Mouse (Mus musculus): ENCODE measurements around the gene BC017158. TPM values are rescaled to one million over a fixed set of nuclear protein-coding genes. Genes with fewer than 3 reads are reported as not detected.

Gene BC017158
- polyA plus RNA-seq, 1 experiment from 2014 or later, result 24.6 TPM

DNA sequence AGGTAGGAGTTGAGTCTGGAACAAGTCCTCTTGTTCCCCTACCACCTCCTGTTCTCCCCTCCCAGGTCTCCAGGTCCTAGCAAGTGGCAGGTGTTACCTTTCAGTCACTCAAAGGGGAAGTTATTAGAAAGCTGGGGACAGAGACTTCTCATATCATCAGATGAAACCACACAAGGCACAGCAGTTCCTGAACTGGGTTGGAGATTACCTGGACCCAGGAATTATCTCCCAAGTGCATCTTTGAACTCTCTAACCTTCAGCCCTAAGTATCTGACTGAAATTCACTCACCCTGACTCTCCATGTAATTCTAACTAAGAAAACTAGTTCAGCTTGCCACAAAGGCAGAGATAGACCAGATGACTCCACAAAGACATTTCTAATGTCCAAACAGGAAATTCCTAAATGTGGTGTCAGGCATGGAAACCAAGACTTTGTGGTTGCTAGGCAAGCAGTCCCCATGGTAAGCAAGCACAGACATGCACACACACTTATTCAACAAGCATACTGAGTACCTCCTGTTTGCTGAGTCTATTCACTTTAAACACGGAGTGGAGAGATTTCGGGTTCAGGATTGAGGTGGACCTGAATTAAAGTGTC, 22.3 kb upstream of the BC017158 start:
- DNase-seq (ENCODE audit: low spot score), result peak; percentile 8
- no peak overlapping the region for H3K4me3 ChIP-seq
- WGBS, result 81% methylated on average over 2 of the region's 2 CpGs
- no peaks in the 10 kb centered on the region for H3K27me3 ChIP-seq (replicated peaks; ENCODE audit: low read depth, poor library complexity, severe bottlenecking)
- no peaks in the 10 kb centered on the region for H3K36me3 ChIP-seq (replicated peaks)
- no peak overlapping the region for H3K27ac ChIP-seq (replicated peaks)
- peaks cover 38% of the 10 kb centered on the region for H3K4me1 ChIP-seq
- H3K9me3 ChIP-seq, result no peaks in the 10 kb centered on the region

- H3K4me3 ChIP-seq, result no peak overlapping the region
- no peak overlapping the region for H3K27ac ChIP-seq (replicated peaks)
- 89% methylated on average over 7 of the region's 7 CpGs for WGBS
- peaks cover 38% of the 10 kb centered on the region for H3K4me1 ChIP-seq
- peak; percentile 11 for DNase-seq (ENCODE audit: low spot score)
- no peaks in the 10 kb centered on the region for H3K36me3 ChIP-seq (replicated peaks)
- no peaks in the 10 kb centered on the region for H3K9me3 ChIP-seq
- H3K27me3 ChIP-seq (replicated peaks; ENCODE audit: low read depth, poor library complexity, severe bottlenecking), result no peaks in the 10 kb centered on the region
Measured at GRCm38 (mm10) chr7:128319140-128319539, 21.2 kb upstream of the BC017158 start.

DNA sequence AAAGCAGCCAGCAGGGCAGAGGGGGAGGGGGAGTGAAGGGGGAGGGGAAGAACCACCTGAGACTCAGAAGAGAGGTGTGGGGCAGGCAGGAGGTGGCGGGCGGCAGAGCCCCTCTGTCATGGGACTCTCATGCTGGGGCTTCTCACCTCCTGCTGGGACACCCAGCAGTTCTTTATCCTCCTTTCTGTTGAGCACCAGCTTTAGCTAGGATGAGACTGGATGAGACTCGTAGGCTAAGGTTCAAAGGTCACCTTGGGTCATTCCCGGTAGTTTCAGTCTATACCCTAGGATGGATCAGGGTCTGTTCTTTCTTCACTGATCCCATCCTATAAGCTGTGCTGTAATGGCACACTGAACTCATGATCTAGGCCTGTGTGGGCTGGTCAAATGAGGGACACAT, 19.0 kb upstream of the BC017158 start:
- Histone ChIP-seq H3K9me3 (no peaks in the 10 kb centered on the region), H3K27me3 (replicated peaks; ENCODE audit: low read depth, poor library complexity, severe bottlenecking) (no peaks in the 10 kb centered on the region), H3K36me3 (replicated peaks) (no peaks in the 10 kb centered on the region), H3K4me3 (no peak overlapping the region), H3K27ac (replicated peaks) (no peak overlapping the region), H3K4me1 (peaks cover 38% of the 10 kb centered on the region)
- DNase-seq (ENCODE audit: low spot score), result no peak
- 47% methylated on average over 4 of the region's 4 CpGs for WGBS

- no peak for DNase-seq (ENCODE audit: low spot score)
- Histone ChIP-seq H3K9me3 (no peaks in the 10 kb centered on the region), H3K4me1 (peaks cover 36% of the 10 kb centered on the region), H3K36me3 (replicated peaks) (no peaks in the 10 kb centered on the region), H3K27ac (replicated peaks) (no peak overlapping the region), H3K27me3 (replicated peaks; ENCODE audit: low read depth, poor library complexity, severe bottlenecking) (no peaks in the 10 kb centered on the region), H3K4me3 (no peak overlapping the region)
- WGBS, result 81% methylated on average over 7 of the region's 7 CpGs
Measured at GRCm38 (mm10) chr7:128314491-128314890, 16.5 kb upstream of the BC017158 start.

DNA sequence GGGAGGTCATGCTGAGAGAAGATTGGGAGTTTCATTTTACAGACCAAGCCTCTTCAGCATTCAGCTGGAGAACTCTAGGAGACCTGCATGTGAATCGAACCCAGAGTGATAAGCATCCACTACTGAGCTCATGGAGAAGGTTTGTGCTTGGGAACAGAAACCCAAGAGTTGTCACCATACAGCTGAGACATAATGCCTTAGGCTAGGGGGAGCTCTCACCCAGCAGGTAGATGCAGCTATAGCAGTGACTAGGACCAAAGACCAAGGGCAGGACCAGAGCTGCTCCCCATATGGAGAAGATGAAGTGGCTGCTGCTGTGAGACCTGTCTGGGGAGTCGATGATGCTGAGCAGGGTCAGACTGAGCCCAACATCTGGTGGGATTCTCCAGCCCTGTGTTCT, 15.6 kb upstream of the BC017158 start:
- no peak for DNase-seq (ENCODE audit: low spot score)
- WGBS, result 90% methylated on average over 2 of the region's 2 CpGs
- Histone ChIP-seq H3K27ac (replicated peaks) (no peak overlapping the region), H3K36me3 (replicated peaks) (no peaks in the 10 kb centered on the region), H3K27me3 (replicated peaks; ENCODE audit: low read depth, poor library complexity, severe bottlenecking) (no peaks in the 10 kb centered on the region), H3K4me3 (no peak overlapping the region), H3K4me1 (peaks cover 36% of the 10 kb centered on the region), H3K9me3 (no peaks in the 10 kb centered on the region)

DNA sequence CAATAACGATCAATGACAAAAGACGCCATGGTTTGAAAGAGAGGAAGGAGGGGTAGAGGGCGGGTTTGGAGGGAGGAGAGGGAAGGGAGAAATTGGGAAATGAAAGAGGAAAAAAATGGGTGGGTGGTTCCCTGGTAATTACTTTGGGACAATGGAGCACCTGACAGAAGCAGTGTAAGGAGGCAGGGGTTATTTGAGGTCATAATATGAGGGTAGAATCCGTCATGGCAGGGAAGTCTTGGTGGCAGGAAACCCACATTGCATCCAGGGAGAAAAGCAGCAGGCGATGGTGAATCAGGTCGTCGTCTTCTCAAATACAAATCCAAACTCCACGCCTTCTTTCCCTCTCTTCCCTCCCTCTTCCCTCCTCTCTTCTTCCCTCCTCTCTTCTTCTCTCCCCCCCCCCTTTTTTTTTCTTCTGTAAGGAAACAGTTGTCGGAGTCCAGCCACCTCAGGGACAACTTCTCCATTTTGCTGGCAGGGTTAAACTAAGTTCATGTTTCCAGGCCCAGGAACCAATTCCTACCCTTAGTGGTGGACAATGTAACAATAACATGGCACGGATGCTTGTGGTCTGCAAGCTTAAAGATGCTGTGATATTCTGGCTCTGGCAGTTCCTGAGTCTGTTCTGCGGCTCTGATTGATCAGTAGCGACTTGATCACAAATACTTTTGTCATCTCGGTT, 14.5 kb upstream of the BC017158 start:
- Histone ChIP-seq H3K4me3 (no peak overlapping the region), H3K9me3 (no peaks in the 10 kb centered on the region), H3K27me3 (replicated peaks; ENCODE audit: low read depth, poor library complexity, severe bottlenecking) (no peaks in the 10 kb centered on the region), H3K36me3 (replicated peaks) (no peaks in the 10 kb centered on the region), H3K4me1 (peaks cover 27% of the 10 kb centered on the region), H3K27ac (replicated peaks) (no peak overlapping the region)
- no peak for DNase-seq (ENCODE audit: low spot score)
- WGBS, result 80% methylated on average over 13 of the region's 13 CpGs

DNA sequence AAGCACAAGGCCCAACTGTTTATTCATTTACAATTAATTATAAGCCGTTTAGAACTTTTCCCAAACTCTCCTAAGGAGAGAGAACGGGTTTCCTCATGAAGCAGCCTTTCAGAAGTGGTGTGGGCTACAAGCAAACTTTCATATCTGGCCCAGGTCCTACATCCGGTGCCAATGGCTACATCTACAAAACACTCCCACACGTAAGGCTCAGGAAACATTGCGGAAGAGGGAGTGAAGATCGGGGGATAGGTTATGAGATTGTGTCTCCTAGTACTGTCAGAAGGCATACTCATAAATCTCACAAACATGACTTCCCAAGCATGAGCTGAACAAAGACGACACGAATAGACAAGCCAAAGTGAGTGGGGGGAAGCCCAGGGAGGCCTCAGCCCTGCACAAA, 13.8 kb upstream of the BC017158 start:
- H3K27ac ChIP-seq (replicated peaks), result no peak overlapping the region
- no peak overlapping the region for H3K4me3 ChIP-seq
- H3K4me1 ChIP-seq, result peaks cover 20% of the 10 kb centered on the region
- H3K36me3 ChIP-seq (replicated peaks), result no peaks in the 10 kb centered on the region
- no peaks in the 10 kb centered on the region for H3K27me3 ChIP-seq (replicated peaks; ENCODE audit: low read depth, poor library complexity, severe bottlenecking)
- no peaks in the 10 kb centered on the region for H3K9me3 ChIP-seq
- DNase-seq (ENCODE audit: low spot score), result no peak
- 86% methylated on average over 8 of the region's 8 CpGs for WGBS

- no peaks in the 10 kb centered on the region for H3K9me3 ChIP-seq
- peaks cover 19% of the 10 kb centered on the region for H3K4me1 ChIP-seq
Measured at GRCm38 (mm10) chr7:128311263-128311662, 13.3 kb upstream of the BC017158 start.

GRCm38 (mm10) chr7:128310229-128310688, 12.3 kb upstream of the BC017158 start:
- no peaks in the 10 kb centered on the region for H3K27me3 ChIP-seq (replicated peaks; ENCODE audit: low read depth, poor library complexity, severe bottlenecking)
- WGBS, result 64% methylated on average over 8 of the region's 8 CpGs
- H3K27ac ChIP-seq (replicated peaks), result no peak overlapping the region
- DNase-seq (ENCODE audit: low spot score), result no peak
- H3K4me1 ChIP-seq, result peaks cover 19% of the 10 kb centered on the region
- H3K36me3 ChIP-seq (replicated peaks), result no peaks in the 10 kb centered on the region
- H3K4me3 ChIP-seq, result no peak overlapping the region
- no peaks in the 10 kb centered on the region for H3K9me3 ChIP-seq

More at GRCm38 (mm10) chr7:128311263-128311662, 13.3 kb upstream of the BC017158 start:
- Histone ChIP-seq H3K27ac (replicated peaks) (no peak overlapping the region), H3K4me3 (no peak overlapping the region), H3K36me3 (replicated peaks) (no peaks in the 10 kb centered on the region), H3K27me3 (replicated peaks; ENCODE audit: low read depth, poor library complexity, severe bottlenecking) (no peaks in the 10 kb centered on the region)
- 57% methylated on average over 3 of the region's 3 CpGs for WGBS
- DNase-seq (ENCODE audit: low spot score), result no peak

GRCm38 (mm10) chr7:128309776-128310175, 11.8 kb upstream of the BC017158 start:
- no peak for DNase-seq (ENCODE audit: low spot score)
- peaks cover 20% of the 10 kb centered on the region for H3K4me1 ChIP-seq
- H3K27ac ChIP-seq (replicated peaks), result no peak overlapping the region
- no peaks in the 10 kb centered on the region for H3K9me3 ChIP-seq
- 69% methylated on average over 1 of the region's 1 CpGs for WGBS
- no peak overlapping the region for H3K4me3 ChIP-seq
- H3K36me3 ChIP-seq (replicated peaks), result no peaks in the 10 kb centered on the region
- H3K27me3 ChIP-seq (replicated peaks; ENCODE audit: low read depth, poor library complexity, severe bottlenecking), result no peaks in the 10 kb centered on the region

DNA sequence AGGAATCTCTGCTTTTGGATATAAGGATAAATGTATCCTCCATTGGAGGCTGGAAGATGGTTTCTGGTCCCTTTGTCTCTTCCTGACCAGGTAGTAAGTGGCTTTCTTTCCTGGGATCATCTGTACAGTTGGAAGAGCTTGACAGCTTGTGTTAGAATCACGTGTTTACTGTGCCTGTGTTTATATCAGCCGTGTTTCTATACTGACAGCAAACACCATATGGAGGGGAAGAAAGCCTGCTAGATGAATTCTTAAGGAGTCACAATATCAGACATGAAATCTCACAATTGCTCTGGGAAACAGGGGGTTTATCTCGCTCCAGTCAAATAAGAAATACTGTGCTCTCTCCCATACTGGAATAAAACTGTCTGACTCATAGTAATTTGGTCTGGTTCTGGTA, 11.2 kb upstream of the BC017158 start:
- 86% methylated on average over 3 of the region's 3 CpGs for WGBS
- H3K27me3 ChIP-seq (replicated peaks; ENCODE audit: low read depth, poor library complexity, severe bottlenecking), result no peaks in the 10 kb centered on the region
- no peak for DNase-seq (ENCODE audit: low spot score)
- no peaks in the 10 kb centered on the region for H3K9me3 ChIP-seq
- no peaks in the 10 kb centered on the region for H3K36me3 ChIP-seq (replicated peaks)
- H3K27ac ChIP-seq (replicated peaks), result no peak overlapping the region
- H3K4me1 ChIP-seq, result peaks cover 26% of the 10 kb centered on the region
- no peak overlapping the region for H3K4me3 ChIP-seq

DNA sequence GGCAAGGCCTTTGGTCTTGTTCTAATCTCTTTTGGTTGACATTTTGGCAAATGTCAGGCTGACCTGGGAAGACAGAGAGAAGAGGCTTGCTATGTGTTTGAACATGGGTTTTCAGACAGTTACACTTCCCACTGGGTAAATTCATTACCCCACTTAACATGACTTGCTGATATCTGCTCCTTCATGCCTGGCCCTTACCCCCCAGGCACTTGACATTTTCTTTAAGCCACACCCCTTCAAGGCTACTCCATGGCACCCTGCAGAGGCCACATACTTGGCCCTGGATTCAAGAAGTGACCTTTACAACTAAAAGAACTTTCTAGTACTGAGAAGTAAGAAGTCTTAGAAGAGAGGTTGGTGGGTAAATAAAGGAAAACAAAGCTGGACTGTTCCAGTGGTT, 9.9 kb upstream of the BC017158 start:
- Histone ChIP-seq H3K9me3 (no peaks in the 10 kb centered on the region), H3K27me3 (replicated peaks; ENCODE audit: low read depth, poor library complexity, severe bottlenecking) (no peaks in the 10 kb centered on the region), H3K4me1 (peaks cover 36% of the 10 kb centered on the region), H3K27ac (replicated peaks) (no peak overlapping the region), H3K36me3 (replicated peaks) (no peaks in the 10 kb centered on the region), H3K4me3 (no peak overlapping the region)
- no peak for DNase-seq (ENCODE audit: low spot score)

DNA sequence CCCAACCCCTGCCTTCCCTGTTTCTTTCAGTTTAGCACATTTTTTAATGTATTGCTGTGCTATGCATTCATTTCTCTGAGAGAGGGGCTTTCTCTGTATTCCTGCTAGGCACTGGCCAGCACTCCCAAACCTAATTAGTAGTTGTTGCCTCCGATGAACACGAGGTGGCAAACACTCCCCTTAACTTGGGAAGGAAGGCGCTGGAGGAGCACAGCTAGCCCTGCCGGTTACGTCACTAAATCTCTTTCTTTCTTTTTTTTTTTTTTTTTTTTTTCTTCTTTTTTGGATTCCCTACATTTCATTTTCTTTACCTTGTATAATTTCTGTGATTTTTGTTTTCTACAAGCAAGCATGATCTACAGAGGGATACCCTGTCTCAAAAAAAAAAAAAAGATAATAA, 6.9 kb upstream of the BC017158 start:
- DNase-seq (ENCODE audit: low spot score), result peak; percentile 42
- Histone ChIP-seq H3K4me1 (peaks cover 30% of the 10 kb centered on the region), H3K4me3 (no peak overlapping the region), H3K9me3 (no peaks in the 10 kb centered on the region), H3K36me3 (replicated peaks) (no peaks in the 10 kb centered on the region), H3K27ac (replicated peaks) (no peak overlapping the region), H3K27me3 (replicated peaks; ENCODE audit: low read depth, poor library complexity, severe bottlenecking) (no peaks in the 10 kb centered on the region)
- WGBS, result 13% methylated on average over 5 of the region's 5 CpGs

Measured in embryonic facial prominence, embryonic 10.5 days (tissue).